Mouse (Mus musculus) kidney, adult 9 months (tissue): ENCODE data around the gene Maco1.

ENCODE experiments used
- DNase-seq: peaks from one replicate; pipeline ENCODE4 v3.0.0; 2022

The Maco1 gene

DNA sequence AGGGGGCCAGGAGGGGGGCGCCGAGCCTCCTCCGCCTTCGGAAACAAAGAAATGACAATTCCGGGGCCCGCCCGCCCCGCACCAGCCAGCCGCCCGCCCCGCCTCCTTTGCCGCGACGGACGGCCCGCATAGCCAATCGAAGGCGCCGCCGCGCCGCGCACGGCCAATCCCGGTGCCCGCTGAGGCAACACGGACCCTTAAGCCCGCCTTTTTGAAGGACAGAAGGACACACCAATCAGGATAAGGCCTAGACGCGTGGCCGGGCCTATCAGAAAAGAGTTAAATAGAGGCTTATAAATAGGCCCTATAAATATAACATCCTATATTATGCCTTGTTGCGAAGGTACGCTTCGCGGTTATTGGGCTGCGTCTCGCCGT, at the start of gene Maco1:
Maco1 (minus strand) TSS at position 87 of the 378 bp plus-strand sequence.
- DNase-seq = peak; percentile 100

DNA sequence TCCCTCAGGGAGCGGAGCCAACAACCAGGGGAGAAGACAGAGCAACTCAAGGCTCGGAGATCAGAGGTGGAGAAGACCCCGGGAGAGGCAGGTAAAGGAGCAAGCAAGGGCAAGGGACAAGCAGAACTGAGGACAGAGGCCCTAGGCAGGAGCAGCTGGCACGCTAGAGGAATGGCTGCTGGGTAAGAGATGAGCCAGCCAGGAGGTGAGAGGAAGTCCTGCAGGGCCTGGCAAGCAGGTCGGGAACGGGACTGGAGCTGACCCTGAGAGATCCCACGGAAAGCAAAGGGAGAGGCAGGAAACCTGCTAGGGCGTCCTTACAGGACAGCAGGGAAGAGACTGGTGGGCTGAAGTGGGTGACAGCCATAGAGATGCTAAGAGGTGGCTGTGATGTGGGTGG, 48.0 kb upstream of the Maco1 start:
- DNase-seq = no peak

DNA sequence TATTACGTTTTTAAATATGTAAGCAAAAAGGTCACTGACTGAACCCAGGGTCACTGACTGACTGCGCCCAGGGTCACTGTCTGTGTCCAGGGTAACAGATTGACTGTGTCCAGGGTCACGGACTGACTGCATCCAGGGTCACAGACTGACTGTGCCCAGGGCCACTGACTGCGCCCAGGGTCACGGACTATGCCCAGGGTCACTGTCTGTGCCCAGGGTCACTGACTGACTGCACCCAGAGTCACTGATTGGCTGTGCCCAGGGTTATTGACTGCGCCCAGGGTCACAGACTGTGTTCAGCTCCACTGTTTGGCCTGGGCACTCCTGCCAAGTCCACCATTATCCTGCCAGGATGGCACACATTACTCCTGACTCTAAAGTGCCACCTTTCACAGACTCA, 44.1 kb upstream of the Maco1 start:
- peak; percentile 68 for DNase-seq

DNA sequence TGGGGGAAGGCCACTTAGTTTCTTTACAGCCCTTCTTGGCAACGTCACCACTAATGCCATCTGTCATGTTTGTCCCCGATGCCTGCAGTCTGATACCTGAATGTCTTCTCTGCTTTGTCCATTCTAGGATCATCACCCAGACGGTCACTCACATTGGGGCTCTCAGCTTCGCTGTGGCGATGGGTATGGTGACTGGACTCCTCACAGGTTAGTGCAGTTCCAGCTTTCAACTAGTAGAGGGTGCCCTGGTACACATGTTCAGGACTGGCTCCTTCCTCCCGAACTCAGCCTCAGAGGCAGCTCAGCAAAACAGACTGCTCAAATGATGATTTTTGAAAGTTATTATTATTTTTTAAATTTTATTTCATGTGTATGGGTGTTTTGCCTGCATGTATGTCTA, 39.0 kb upstream of the Maco1 start:
- peak; percentile 74 for DNase-seq

DNA sequence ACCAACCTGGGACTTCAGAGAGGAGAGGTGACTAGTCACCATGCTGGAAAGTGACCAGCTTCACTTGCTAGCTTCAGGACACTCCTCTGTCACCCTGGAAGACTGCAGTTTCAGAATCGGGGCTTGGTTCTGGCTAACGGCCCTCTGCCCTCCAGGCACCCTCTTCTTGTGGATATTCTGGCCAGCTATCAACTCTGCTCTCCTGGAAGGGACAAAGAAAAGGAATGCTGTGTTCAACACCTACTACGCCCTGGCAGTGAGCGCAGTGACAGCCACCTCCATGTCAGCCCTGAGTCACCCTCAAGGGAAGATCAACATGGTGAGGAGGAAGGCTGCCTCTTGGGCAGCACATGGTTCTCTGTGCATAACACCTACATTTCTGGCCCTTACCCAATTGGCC, 31.2 kb upstream of the Maco1 start:
- no peak for DNase-seq

DNA sequence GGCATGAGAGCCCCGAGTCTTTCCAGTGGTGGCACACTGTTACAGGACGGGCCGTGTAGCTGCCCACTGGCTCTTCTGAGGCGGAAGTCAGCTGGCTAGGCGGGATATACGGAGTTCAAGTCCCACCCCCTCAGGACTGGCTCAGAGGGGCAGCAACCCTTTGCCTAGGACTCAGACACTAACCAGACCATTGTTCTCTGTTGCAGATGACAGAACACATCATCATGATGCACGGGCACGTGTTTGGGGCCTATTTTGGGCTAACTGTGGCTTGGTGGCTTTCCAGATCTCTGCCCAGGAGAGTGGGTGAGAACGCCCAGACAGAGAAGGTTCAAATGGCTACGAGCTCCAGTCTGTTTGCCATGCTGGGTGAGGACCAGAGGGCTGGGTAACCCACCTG, 30.7 kb upstream of the Maco1 start:
- no peak for DNase-seq

DNA sequence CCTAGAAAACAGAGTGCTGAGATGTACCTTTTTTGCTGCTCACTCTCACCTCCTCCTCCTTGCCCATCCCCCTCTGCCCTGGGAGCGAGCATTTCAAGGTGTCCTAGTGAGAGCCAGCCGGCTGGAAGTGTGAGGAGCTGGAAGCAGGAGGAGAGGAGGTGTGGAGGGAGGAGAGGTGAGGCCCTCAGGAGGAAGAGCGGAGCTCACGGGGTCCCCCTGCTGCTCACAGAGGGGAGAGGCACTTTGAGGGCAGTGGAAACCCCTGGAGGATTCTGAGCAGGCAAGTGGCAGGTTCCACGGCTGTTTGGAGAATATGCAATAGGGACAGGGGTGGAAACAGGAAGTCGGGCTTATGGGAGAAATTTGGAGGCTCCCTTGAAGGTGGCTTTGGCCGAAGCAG, 30.1 kb upstream of the Maco1 start:
- DNase-seq = peak; percentile 47

DNA sequence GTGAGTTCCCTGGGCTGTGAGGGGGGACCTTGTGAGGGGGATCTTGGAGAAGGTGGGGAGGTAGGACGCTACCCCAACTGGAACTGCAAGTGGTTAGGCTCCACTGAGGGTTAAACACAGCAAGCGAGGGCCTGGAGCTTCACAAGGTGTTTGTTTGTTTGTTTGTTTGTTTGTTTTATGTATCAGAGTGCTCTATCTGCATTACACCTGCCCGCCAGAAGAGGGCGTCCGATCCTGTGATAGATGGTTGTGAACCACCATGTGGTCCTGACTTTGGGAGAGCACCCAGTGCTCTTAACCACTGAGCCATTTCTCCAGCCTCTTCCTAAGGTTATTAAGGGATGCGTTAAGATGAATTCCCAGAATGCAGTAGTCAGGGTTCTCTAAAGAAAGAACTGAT, 26.9 kb upstream of the Maco1 start:
- DNase-seq = no peak

DNA sequence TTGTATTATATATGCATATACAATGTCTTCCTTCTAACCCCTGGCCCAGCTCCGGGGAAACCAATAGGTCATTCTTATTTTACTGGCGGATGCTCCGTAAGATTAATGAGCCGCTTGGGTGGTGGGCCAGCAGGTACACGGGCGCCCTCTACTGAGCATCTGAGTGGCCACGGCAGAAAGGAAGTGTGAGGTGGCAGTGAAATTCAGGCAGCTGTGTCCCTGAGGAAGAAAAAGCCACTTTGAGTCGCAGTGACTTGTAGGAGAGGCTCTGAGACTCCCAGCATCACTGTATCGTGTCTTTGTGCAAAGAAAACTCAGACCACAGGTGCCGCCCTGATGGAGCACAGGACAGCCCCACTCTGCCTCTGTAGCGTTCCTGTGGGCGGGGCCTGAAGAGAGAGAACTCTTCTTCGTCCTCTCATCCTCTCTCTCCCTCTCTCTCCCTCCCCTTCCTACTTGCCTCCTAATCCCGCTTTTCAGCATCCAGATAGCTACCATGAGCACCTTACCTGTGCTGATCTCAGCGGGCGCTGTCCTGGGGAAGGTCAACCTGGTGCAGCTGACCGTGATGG, 26.4 kb upstream of the Maco1 start:
- DNase-seq = peak; percentile 77

DNA sequence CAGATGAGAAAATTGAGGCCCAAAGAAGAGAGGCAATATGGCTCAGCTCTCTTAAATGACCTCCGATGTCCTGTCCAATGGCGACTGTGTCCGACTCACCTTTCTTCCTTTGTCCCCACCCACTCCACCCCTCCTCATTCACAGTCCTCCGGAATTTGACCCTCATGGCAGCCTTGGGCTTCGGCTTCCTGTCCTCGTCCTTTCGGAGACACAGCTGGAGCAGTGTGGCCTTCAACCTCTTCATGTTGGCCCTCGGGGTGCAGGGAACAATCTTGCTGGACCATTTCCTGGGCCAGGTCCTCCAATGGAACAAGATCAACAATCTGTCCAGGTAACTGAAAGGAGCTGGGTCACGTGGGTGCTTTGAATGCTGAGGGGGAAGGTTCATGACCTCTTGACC, 23.0 kb upstream of the Maco1 start:
- DNase-seq = no peak

DNA sequence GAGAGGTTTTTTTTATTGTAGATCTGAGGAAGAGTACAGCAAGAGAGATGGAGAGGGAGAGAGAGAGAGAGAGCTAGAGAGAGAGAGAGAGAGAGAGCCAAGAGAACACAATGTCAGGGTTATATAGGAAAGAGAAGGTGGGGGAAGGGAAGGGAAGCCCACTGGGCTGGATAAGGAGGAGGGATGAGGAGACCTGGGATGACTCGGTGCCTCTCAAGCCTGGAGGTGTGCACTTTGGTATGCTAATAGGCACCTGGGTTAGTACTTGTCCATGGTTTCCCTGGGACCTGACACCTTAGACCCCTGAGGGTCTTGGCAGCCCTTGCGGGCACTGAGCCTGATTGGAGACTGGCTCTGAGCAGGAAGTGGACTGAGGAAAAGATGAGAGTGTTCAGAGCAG, 18.8 kb upstream of the Maco1 start:
- no peak for DNase-seq

DNA sequence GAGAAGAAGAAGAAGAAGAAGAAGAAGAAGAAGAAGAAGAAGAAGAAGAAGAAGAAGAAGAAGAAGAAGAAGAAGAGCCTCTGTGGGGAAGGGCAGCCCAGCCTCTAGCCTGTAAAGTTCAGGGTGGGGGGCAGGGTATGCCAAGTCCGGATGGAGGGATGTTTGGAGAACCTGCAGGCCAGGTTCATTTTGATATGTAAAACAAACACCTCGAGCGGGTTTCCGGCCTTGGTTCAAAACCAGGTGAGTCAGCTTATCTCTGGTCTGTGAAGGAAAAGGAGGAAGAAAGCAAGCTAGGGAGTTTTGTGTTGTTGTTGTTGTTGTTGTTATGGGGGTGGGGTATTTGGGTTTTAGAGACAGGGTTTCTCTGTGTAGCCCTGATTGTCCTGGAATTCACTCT, 18.3 kb upstream of the Maco1 start:
- DNase-seq = no peak

DNA sequence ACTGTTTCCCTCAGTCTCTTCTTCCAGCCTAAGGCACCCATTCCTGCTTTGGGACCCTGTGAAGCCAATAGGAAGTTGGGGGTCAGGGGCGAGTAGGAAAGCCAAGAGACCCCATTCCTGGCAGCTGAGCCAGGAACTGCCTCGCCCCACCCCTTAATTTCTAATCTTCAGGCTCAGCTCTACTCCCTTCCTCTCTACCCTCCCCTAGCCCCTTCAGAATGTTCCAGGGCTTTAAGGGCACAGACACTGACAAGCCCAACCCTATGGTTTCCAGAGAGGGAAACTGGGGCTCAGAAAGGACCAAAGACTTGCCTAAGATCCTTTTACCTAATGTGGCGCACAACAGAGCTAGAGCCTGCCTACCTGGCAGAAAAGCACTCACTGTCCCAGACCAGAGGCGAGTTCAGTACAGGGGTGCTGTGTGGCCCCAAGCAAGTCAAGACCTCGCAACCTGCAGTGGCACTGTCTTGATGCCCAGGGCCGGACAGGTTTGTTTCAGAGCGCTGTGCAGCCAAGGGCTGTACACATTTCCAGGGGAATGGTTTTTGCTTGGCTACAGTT, 16.8 kb upstream of the Maco1 start:
- DNase-seq = no peak

DNA sequence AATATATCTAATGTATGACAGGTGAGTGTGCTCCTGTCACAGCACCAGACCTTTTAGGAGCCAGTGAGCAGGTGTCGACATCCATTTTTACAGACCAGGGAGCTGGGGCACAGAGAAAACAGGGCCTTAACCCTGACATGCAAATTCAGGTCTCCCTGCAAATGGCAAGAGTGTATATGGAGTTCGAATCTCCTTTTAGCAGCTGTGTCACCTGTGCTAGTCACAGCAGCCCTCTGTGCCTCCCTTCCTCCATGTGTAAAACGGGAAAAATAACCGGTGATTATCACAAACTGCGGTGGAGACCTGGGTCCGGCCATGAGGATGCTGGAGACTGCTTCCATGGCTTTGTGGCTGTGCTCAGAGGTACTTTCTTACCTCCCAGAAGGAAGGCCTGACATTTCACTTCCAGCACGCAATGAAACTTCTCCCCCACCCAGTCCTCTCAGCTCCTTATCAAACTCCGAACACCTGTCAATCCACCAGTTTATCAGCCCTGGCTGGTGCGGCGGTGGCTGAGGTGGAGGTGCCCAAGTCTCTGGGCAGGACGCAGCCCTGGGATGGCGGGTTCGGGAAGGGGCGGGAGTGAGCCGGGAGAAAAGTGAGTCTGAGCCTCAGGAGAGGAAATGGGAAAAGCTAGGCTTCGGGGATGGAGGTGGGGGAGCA, 16.1 kb upstream of the Maco1 start:
- DNase-seq = no peak

DNA sequence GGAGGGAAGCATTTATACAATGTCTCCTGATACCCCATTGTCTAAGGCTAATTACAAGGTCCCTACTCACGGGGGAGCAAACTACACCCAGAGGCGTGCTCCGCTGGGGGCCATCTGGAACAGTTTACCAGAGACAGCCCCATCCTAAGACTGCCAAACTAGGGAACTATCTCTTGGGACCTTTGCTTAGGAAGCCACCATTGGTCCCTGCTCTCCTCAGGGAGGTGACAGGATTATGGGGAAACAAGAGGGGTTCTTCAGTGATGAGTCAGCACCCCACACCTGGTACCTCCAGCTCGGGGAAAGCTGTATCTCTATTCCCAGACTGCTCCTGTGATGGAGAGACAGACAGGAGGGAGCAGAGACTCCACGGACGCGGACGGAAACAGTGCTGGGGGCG, 15.3 kb upstream of the Maco1 start:
- DNase-seq = no peak

DNA sequence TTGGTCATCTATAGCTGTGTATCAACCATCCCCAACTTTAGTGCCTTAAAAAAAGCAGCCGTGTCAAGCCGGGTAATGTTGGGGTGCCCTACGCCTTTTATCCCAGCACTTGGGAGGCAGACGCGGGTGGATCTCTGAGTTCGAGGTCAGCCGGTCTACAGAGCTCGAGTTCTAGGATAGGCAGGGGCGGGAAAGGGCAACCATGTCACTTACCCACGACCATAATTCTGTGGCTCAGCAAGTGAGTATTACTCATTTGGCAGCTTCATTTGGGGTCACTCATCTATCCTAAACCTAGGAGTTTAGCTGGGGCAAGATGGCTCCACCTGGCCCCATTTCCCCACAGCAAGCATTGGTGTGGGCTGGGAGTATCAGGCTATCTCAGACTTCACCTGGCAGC, 14.9 kb upstream of the Maco1 start:
- DNase-seq = no peak

DNA sequence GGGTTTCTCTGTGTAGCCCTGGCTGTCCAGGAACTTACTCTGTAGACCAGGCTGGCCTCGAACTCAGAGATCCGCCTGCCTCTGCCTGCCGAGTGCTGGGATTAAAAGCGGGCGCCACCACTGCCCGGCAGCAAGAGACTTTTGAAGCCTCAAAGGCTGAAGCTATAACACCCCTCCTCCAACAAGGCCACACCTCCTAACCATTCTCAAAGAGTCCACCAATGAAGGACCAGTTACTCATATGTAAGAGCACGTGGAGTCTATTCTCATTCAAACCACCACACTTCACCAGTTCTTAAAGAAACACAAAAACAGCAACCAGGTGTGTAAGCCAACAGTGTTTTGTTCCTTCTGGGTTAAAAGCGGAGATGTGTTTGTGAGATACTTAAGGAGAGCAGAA, 14.5 kb upstream of the Maco1 start:
- DNase-seq = no peak

DNA sequence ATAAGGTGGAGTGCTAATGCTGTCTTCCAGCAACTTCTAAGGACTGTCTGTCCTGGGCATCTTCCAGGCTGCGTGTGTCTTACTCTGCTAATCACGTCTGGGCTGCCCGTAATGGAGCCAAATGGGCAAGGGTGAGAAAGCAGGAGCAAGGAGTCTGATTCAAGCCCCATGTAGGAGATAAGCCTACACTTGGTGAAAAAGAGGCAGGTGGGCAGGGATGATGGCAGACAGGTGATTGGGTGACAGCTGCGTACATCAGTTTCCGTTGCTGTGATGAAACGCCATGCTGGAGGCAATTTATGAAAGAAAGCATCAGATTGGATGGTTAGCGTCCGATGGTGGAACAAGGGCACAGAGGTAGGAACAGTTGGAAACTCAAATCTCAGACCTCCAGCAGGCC, 14.1 kb upstream of the Maco1 start:
- no peak for DNase-seq

DNA sequence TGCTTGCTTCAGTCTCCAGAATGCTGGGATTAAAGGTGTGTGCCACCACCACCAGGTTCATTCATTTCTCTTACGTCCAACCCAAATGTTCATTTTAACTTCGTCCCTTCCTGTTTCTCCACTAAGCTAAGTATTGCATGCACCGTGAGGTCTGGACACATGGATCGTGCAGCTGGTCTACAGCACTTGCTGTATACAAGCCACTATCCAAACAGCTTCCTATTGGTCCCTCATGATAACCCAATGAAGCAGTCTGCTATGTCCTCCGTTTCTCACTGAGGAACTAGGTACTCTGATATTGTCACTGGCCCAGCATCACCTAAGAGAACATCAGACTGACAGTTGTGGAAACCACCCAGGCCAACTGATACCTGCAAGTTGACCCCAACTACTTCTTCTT, 12.6 kb upstream of the Maco1 start:
- no peak for DNase-seq

DNA sequence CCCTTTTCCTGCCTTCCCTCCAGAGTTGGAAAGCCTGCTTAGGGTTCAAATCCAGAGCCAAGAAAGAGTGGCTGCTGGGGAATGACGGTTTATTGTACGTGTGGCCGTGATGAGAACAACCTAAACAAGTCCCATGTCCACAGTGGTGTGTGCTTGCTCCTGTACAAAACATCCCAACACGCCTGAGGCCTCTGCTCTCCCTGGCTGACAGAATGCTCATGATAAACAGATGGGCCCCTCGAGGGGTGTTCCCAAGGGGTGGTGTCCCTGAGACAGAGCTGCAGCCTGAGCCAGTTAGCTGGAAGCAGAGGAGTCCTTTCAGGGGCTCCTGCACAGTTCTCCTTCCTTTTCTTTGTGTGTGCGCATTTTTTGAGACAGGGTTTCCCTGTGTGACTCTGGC, 12.2 kb upstream of the Maco1 start:
- DNase-seq = no peak

DNA sequence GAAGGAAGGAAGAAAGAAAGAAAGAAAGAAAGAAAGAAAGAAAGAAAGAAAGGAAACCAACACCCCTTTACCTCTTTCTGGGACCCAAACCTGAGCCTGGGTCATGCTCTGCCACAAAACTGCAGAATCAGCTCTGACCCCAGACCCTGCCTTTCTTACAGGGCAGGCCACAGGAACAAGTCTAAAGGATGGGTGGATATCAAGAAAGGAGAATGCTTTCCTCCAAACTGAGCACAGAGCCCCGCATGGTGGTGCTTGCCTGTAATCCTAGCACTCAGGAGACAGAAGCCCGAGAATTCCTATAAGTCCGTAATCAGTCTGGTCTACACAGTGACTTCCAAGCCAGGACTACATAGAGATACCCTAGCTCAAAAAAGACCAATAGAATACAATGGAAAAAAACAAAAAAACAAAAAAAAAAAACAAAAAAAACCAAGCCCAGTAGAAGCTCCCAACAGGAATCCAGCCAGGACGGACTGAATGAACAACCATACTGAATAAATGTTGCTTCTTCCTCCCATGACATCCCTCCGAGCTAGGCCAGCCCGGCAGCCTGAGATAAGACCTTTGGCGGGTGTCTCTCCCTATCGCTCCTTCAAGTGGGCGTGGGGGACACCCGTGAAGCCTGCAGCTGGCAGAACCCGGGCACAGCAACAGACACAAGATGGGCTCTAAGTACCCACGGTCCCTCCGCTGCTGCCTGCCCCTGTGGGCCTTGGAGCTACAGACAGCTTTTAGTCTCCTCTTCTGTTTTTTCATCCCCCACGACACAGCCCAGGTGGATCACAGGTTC, 11.0 kb upstream of the Maco1 start, which contains the start of gene Rhd:
Rhd (plus strand) TSS at position 600 of the 793 bp plus-strand sequence.
- no peak for DNase-seq

DNA sequence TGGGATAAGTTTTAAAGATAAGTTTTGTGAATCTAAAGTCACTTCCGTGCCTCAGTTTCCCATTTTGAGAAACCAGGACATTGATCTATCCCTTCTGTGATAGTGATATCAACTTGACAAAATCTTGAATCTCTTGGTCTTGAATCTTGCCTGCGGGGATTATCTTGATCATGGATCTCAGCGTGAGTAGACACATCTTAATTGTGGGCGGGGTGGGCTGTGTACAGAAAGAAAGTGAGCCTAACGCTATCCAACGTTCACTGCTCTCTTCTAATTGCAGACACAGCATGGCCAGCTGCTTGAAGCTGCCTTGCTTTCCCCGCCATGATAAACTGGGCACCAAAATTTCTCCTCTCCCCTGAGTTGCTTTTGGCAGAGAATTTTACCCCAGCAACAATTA, 9.9 kb upstream of the Maco1 start:
- no peak for DNase-seq

DNA sequence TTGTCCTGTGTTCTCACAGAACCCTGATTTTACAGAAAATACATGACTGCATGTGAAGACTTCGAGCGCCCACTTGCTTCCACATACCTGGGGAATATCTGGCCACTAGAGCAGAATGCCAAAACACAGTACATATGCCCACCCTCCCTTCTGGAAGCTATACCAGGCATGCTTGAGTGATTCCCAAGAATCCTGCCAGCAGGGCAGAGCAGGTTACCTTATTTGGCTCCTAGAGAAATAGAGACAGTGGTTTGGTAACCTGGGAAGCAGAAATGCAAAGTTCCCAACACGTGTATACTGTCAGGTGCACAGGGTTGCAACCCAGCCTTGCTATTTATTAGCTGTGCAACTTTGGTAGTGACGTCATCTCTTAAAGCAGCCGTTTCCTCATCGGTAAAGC, 8.7 kb upstream of the Maco1 start:
- DNase-seq = peak; percentile 42

DNA sequence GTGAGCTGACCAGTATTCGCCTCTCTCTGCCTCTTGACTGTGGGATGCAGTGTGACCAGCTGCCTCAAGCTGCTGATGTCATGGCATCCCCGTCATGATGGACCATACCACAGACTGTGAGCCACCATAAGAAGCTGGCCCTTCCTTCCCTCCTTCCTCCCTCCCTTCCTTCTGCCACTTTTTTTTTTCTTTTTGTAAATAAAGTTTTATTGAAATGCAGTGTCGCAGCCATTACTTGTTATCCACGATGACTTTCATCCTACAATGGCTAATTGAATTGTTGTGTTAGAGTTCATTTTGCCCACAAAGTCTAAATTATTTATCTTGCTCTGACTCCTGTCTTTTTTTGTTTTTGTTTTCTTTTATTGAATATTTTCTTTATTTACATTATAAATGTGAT, 5.3 kb upstream of the Maco1 start:
- DNase-seq = no peak
